Mouse (Mus musculus) CH12.LX (cell line): ENCODE measurements around the gene Mdga1. TPM values are rescaled to one million over a fixed set of nuclear protein-coding genes. Genes with fewer than 3 reads are reported as not detected.

Source experiments
- DNase-seq: peaks from one replicate; pipeline ENCODE4 v3.0.0-alpha.2; 2013; ENCODE audit errors: extremely low read depth
- H3K27ac ChIP-seq: 2 replicates; pipeline ENCODE4 v1.5.1; 2012; ENCODE audit warnings: low read depth, mild to moderate bottlenecking, control low read depth, moderate library complexity; ENCODE audit not compliant: insufficient read depth
- H3K27me3 ChIP-seq: replicated peaks from 2 replicates; pipeline ENCODE3; 2012; ENCODE audit warnings: inconsistent platforms
- H3K36me3 ChIP-seq, 2 experiments: replicated peaks in 1 of 2; 2 replicates each; pipeline versions ENCODE3 to v1.6.1; 2012; ENCODE audit warnings: inconsistent platforms in 1 of 2, low read length in 1 of 2, mild to moderate bottlenecking in 1 of 2, mixed read lengths in 1 of 2, moderate library complexity in 1 of 2; ENCODE audit not compliant: control insufficient read depth in 1 of 2, insufficient read depth in 1 of 2
- H3K4me1 ChIP-seq, 2 experiments: 2 replicates each; pipeline ENCODE4 v1.6.1; 2012; ENCODE audit warnings: inconsistent platforms in 1 of 2, moderate library complexity in 1 of 2; ENCODE audit not compliant: insufficient read depth in 2 of 2, control insufficient read depth in 1 of 2
- H3K4me2 ChIP-seq: 2 replicates; pipeline ENCODE4 v1.6.1; 2012; ENCODE audit warnings: low read depth, mild to moderate bottlenecking, control low read depth; ENCODE audit not compliant: poor library complexity, insufficient read depth, severe bottlenecking
- H3K4me3 ChIP-seq, 3 experiments: fragments of 150-350 bp in 1 of 3; sonication (generic) in 1 of 3; replicated peaks in 1 of 3; 2 replicates each; pipeline versions ENCODE3 to v1.5.1; 2011 to 2012; ENCODE audit warnings: low read depth in 2 of 3, low read length in 2 of 3, mild to moderate bottlenecking in 2 of 3, moderate library complexity in 2 of 3, control low read depth in 1 of 3, improper control_type of control experiment in 1 of 3, inconsistent platforms in 1 of 3, mixed read lengths in 1 of 3; ENCODE audit not compliant: poor library complexity in 1 of 3
- H3K79me2 ChIP-seq: replicated peaks from 2 replicates; pipeline ENCODE4 v1.6.1; 2012; ENCODE audit warnings: mild to moderate bottlenecking, moderate library complexity; ENCODE audit not compliant: control insufficient read depth, poor library complexity, insufficient read depth, severe bottlenecking; ENCODE audit errors: extremely low read depth
- H3K9ac ChIP-seq: 2 replicates; pipeline ENCODE4 v1.6.1; 2012; ENCODE audit warnings: low read depth, mild to moderate bottlenecking, control low read depth, moderate library complexity; ENCODE audit not compliant: insufficient read depth
- H3K9me3 ChIP-seq: replicated peaks from 2 replicates; pipeline ENCODE3; 2012; ENCODE audit warnings: low read length, inconsistent platforms, mixed read lengths
- CHD2 ChIP-seq: IDR thresholded peaks from 2 replicates; pipeline ENCODE4 v1.6.1; 2011; ENCODE audit warnings: low read length, improper control_type of control experiment
- CTCF ChIP-seq, 2 experiments: IDR thresholded peaks in 1 of 2; conservative IDR thresholded peaks in 1 of 2; 2 replicates each; pipeline ENCODE4 v1.5.1; 2011 to 2012; ENCODE audit warnings: low read depth in 2 of 2, low read length in 2 of 2, improper control_type of control experiment in 1 of 2, inconsistent platforms in 1 of 2, mild to moderate bottlenecking in 1 of 2, moderate library complexity in 1 of 2
- E2F4 ChIP-seq: IDR thresholded peaks from 2 replicates; pipeline ENCODE4 v1.6.1; 2011; ENCODE audit warnings: low read depth, low read length, improper control_type of control experiment; ENCODE audit not compliant: insufficient replicate concordance
- ELF1 ChIP-seq: IDR thresholded peaks from 2 replicates; pipeline ENCODE4 v1.6.1; 2014; ENCODE audit warnings: low read depth, mild to moderate bottlenecking, inconsistent platforms, low read length, improper control_type of control experiment
- EP300 ChIP-seq: IDR thresholded peaks from 2 replicates; pipeline ENCODE4 v1.6.1; 2011; ENCODE audit warnings: low read length, improper control_type of control experiment
- ETS1 ChIP-seq: conservative IDR thresholded peaks from 2 replicates; pipeline ENCODE4 v1.6.1; 2012; ENCODE audit warnings: low read depth, mild to moderate bottlenecking, inconsistent platforms, low read length, improper control_type of control experiment, moderate library complexity
- IRF4 ChIP-seq: IDR thresholded peaks from 2 replicates; pipeline ENCODE4 v1.6.1; 2014; ENCODE audit warnings: low read depth, mild to moderate bottlenecking, inconsistent platforms, low read length, improper control_type of control experiment
- JUN ChIP-seq: IDR thresholded peaks from 2 replicates; pipeline ENCODE4 v1.6.1; 2011; ENCODE audit warnings: low read depth, mild to moderate bottlenecking, low read length, improper control_type of control experiment, moderate library complexity; ENCODE audit not compliant: insufficient read depth
- JUND ChIP-seq: conservative IDR thresholded peaks from 2 replicates; pipeline ENCODE4 v1.6.1; 2011; ENCODE audit warnings: low read depth, low read length, improper control_type of control experiment
- POLR2A ChIP-seq: IDR thresholded peaks from 2 replicates; pipeline ENCODE4 v1.6.1; 2011; ENCODE audit warnings: low read depth, mild to moderate bottlenecking, improper control_type of control experiment, low read length
- POLR2AphosphoS2 ChIP-seq: IDR thresholded peaks from 2 replicates; pipeline ENCODE4 v1.6.1; 2011; ENCODE audit warnings: low read depth, low read length, improper control_type of control experiment
- RAD21 ChIP-seq: IDR thresholded peaks from 2 replicates; pipeline ENCODE4 v1.6.1; 2011; ENCODE audit warnings: low read depth, mild to moderate bottlenecking, low read length, improper control_type of control experiment, moderate library complexity
- SMC3 ChIP-seq: IDR thresholded peaks from 2 replicates; pipeline ENCODE4 v1.6.1; 2011; ENCODE audit warnings: low read depth, low read length, improper control_type of control experiment
- USF1 ChIP-seq: IDR thresholded peaks from 2 replicates; pipeline ENCODE4 v1.6.1; 2014; ENCODE audit warnings: low read depth, mild to moderate bottlenecking, inconsistent platforms, low read length, improper control_type of control experiment
- USF2 ChIP-seq: conservative IDR thresholded peaks from 2 replicates; pipeline ENCODE4 v1.6.1; 2011; ENCODE audit warnings: low read depth, low read length, improper control_type of control experiment
- ZC3H11A ChIP-seq: IDR thresholded peaks from 2 replicates; pipeline ENCODE4 v1.6.1; 2012; ENCODE audit warnings: low read depth, mild to moderate bottlenecking, inconsistent platforms, low read length, improper control_type of control experiment
- ZNF384 ChIP-seq: IDR thresholded peaks from 2 replicates; pipeline ENCODE4 v1.6.1; 2012; ENCODE audit warnings: low read depth, low read length, improper control_type of control experiment, inconsistent platforms
- dilution Hi-C: fragments of 300-500 bp; cut with MboI; formaldehyde crosslinking; loops from 2 replicates; pipeline ENCODE4 v1.14.3; 2020; ENCODE audit warnings: low sequenced_read_pairs; ENCODE audit not compliant: extremely low pct_unique_long_range_greater_than_20kb, extremely low pct_ligation_motif_present
- in situ Hi-C: fragments of 300-500 bp; cut with MboI; formaldehyde crosslinking; loops from 3 replicates; pipeline ENCODE4 v1.14.3; 2019; ENCODE audit warnings: low sequenced_read_pairs, low pct_ligation_motif_present, low pct_unique_long_range_greater_than_20kb, mixed read lengths
- polyA plus RNA-seq: library from polyadenylated mRNA; unstranded; fragments of >175 nt; gene quantifications from 2 replicates; pipeline ENCODE4 v1.2.1, GENCODE M21; 2012; ENCODE audit warnings: low read depth; ENCODE audit not compliant: insufficient read length
- total RNA-seq, 2 experiments: library from RNA; depleted of rRNA; stranded (reverse); fragments of 300-350 nt in 1 of 2; fragments of >200 nt in 1 of 2; gene quantifications; 2 replicates each; pipeline ENCODE4 v1.2.3; 2012 to 2014

The Mdga1 gene
- total and polyA plus RNA-seq, 3 experiments, result 0.29 to 0.39 (median 0.38) TPM

GRCm38 (mm10) chr17:29796086-29796485 is 173.8 kb downstream of the Mdga1 start:
- Histone ChIP-seq H3K36me3 (no peaks in the 10 kb centered on the region), H3K4me1 (peaks cover 5 to 44% of the 10 kb centered on the region in 2 experiments), H3K4me2 (peak overlapping the region; percentile 8; the same call in 1 of the 2 replicates), H3K9ac (no peak overlapping the region), H3K4me3 (no peak overlapping the region), H3K9me3 (no peaks in the 10 kb centered on the region), H3K27ac (no peak overlapping the region), H3K79me2 (no peaks in the 10 kb centered on the region), H3K27me3 (peaks cover 2% of the 10 kb centered on the region)
- no peak for TF ChIP-seq JUN
- TF ChIP-seq POLR2A, result no peak
- TF ChIP-seq ELF1, result peak; percentile 26; the same call in 1 of the 2 replicates
- TF ChIP-seq POLR2AphosphoS2, result no peak
- TF ChIP-seq SMC3, result peak; percentile 72
- no peak for TF ChIP-seq E2F4
- TF ChIP-seq JUND, result no peak
- no peak for TF ChIP-seq EP300
- no peak for TF ChIP-seq ZNF384
- no peak for TF ChIP-seq ETS1
- TF ChIP-seq USF2, result no peak
- TF ChIP-seq USF1, result no peak
- no peak for TF ChIP-seq IRF4
- peak in 1 of 2 experiments; percentile 78; a peak in 2 of 4 replicates for TF ChIP-seq CTCF (conservative IDR thresholded peaks at IDR 0.05 in 1 of 2, IDR thresholded peaks at IDR 0.05 in 1 of 2; ENCODE audit: low read depth in 2 of 2, low read length in 2 of 2)
- TF ChIP-seq RAD21, result peak; percentile 51
- no peak for TF ChIP-seq ZC3H11A
- dilution Hi-C loops (loop anchor here (25.0 kb wide), 1 partner anchor 91 kb away; no protein-coding TSS in a partner anchor), in situ Hi-C loops (loop anchor here (10.0 kb wide), 1 partner anchor 59 kb away; no protein-coding TSS in a partner anchor)
- DNase-seq, result peak; percentile 79

- H3K27me3 ChIP-seq, result peaks cover 2% of the 10 kb centered on the region
- DNase-seq, result peak; percentile 9
- no peaks in the 10 kb centered on the region for H3K9me3 ChIP-seq
- H3K79me2 ChIP-seq, result no peaks in the 10 kb centered on the region
- H3K9ac ChIP-seq, result no peak overlapping the region
- peaks cover 0 to 37% of the 10 kb centered on the region in 2 experiments; a peak in 2 of 4 replicates for H3K4me1 ChIP-seq
- H3K4me2 ChIP-seq, result no peak overlapping the region; the same call in 1 of the 2 replicates
- no peak overlapping the region for H3K27ac ChIP-seq
- TF ChIP-seq CHD2, result peak; percentile 73
- no peak for TF ChIP-seq ELF1
- dilution Hi-C loops, result loop anchor here (25.0 kb wide), 1 partner anchor 92 kb away; no protein-coding TSS in a partner anchor
- H3K36me3 ChIP-seq, result no peaks in the 10 kb centered on the region
- H3K4me3 ChIP-seq, result no peak overlapping the region
- in situ Hi-C loops, result loop anchor here (10.0 kb wide), 1 partner anchor 60 kb away; no protein-coding TSS in a partner anchor
These were observed 174.7 kb downstream of the Mdga1 start for GRCm38 (mm10) chr17:29795050-29795770.
